Mouse (Mus musculus) neural tube, embryonic 12.5 days (tissue): ENCODE data around the gene Zbtb20. TPM values are rescaled to one million over a fixed set of nuclear protein-coding genes. Genes with fewer than 3 reads are reported as not detected.

Experiments used
- ATAC-seq: fragments of 200-750 bp; cut with Nextera tagmentation; 2 replicates; pipeline ENCODE4 v1.8.0; 2017; ENCODE audit warnings: low read depth, mild to moderate bottlenecking, moderate TSS enrichment, moderate library complexity; ENCODE audit not compliant: low FRiP score
- H3K27ac ChIP-seq: fragments of 300-500 bp; sonication (generic); 2 replicates; pipeline ENCODE4 v1.5.1; 2016
- H3K27me3 ChIP-seq: fragments of 300-500 bp; sonication (generic); replicated peaks from 2 replicates; pipeline ENCODE4 v1.6.1; 2016; ENCODE audit warnings: mild to moderate bottlenecking
- H3K36me3 ChIP-seq: fragments of 300-500 bp; sonication (generic); 2 replicates; pipeline ENCODE4 v1.6.1; 2016; ENCODE audit warnings: mild to moderate bottlenecking
- H3K4me1 ChIP-seq: fragments of 300-500 bp; sonication (generic); 2 replicates; pipeline ENCODE4 v1.6.1; 2016
- H3K4me2 ChIP-seq: fragments of 300-500 bp; sonication (generic); replicated peaks from 2 replicates; pipeline ENCODE4 v1.6.1; 2016; ENCODE audit warnings: mild to moderate bottlenecking
- H3K4me3 ChIP-seq: fragments of 300-500 bp; sonication (generic); 2 replicates; pipeline ENCODE4 v1.5.1; 2016
- H3K9ac ChIP-seq: fragments of 300-500 bp; sonication (generic); 2 replicates; pipeline ENCODE4 v1.6.1; 2016; ENCODE audit warnings: mild to moderate bottlenecking
- H3K9me3 ChIP-seq: fragments of 300-500 bp; sonication (generic); 2 replicates; pipeline ENCODE4 v1.6.1; 2016; ENCODE audit warnings: mild to moderate bottlenecking
- WGBS: fragments of 180-500 bp; shearing (Covaris S2); methylation state at CpG from one replicate; pipeline ENCODE4 v1.1.7; 2016; 5-methylcytosine and 5-hydroxymethylcytosine counted together
- polyA plus RNA-seq: library from polyadenylated mRNA; unstranded; fragments of >200 nt; fragmentation: Nextera tagmentation; extraction: Ambion mirVana; gene quantifications from 2 replicates; pipeline ENCODE4 v1.2.1, GENCODE M21; 2016

Zbtb20 gene
- polyA plus RNA-seq, 1 experiment from 2014 or later: 65.2 TPM

DNA sequence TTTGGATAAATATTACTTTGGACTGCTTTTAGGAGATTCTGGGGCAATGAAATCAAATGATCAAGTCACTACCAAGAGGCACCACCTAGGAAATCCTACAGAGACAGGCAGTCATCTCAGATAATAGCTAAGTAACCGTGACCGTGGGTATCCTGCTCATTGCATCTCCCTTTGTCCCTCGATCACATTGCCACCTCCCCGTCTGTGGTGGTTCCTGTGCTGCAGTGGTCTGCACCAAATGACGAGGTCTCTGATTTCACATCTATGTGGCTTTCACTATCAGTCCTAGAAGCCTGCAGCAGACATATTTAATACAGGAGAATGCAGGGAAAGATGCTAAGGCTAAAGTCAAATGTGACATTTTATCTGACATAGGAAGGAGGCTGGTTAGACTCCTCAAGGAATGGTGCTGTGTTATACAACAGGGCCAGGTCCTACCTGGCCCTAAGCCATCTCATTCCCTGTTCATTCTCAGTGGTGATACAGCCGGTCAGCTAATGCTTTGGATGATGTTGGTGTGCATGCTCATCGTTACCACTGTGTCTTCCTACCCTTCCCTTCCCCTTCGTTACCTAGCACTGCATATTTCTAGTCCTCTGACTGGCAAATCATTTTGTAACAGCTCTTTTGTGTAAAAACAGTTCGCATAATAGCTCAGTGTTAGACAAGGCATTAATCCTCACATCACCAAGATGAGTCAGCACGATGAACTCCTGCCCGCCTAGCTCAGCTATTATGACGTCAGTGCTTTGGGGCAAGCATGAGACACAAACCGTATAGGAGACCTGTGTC lies 588.2 kb downstream of the Zbtb20 start:
- Histone ChIP-seq H3K9ac (no peak overlapping the region), H3K4me2 (no peak overlapping the region), H3K36me3 (no peaks in the 10 kb centered on the region), H3K4me1 (peaks cover 17% of the 10 kb centered on the region), H3K27ac (no peak overlapping the region), H3K9me3 (no peaks in the 10 kb centered on the region), H3K27me3 (no peaks in the 10 kb centered on the region), H3K4me3 (no peak overlapping the region)
- 51% methylated on average over 13 of the region's 13 CpGs for WGBS
- ATAC-seq: peak; percentile 65; the same call in 1 of the 2 replicates

DNA sequence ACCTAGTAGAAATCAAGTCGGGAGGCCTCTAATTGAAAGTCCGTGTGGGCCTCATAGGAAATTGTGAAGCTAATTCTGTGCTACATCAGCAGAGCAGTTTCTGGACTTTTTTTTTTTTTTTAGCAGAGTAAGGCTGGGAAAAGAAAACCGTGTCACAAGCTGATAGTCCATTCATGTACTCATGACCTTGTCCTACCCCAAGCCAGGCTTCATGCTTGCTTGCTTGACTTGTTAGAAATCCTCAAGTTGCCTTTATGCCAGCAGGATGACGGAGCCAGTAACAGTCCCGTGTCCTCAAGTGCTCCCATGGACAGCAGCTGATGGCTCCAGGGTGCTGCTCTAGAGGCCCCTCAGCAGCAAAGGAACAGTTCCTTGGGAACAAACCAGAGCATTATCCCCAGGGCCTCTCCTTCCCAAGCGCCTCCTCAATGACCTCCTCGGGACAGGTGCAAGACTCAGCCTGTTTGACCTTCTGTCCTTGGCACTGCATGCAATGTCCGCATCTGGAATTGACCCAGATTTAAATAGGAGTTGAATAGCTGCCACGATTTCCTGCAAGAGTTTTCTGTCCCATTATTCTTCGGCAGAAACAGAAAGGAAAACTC lies 588.9 kb downstream of the Zbtb20 start:
- H3K36me3 ChIP-seq: no peaks in the 10 kb centered on the region
- H3K9ac ChIP-seq: no peak overlapping the region
- no peaks in the 10 kb centered on the region for H3K9me3 ChIP-seq
- no peaks in the 10 kb centered on the region for H3K27me3 ChIP-seq
- H3K4me3 ChIP-seq: no peak overlapping the region
- H3K4me1 ChIP-seq: peaks cover 17% of the 10 kb centered on the region
- no peak overlapping the region for H3K27ac ChIP-seq
- 69% methylated on average over 10 of the region's 10 CpGs for whole genome bisulfite sequencing
- no peak for ATAC-seq
- no peak overlapping the region for H3K4me2 ChIP-seq

DNA sequence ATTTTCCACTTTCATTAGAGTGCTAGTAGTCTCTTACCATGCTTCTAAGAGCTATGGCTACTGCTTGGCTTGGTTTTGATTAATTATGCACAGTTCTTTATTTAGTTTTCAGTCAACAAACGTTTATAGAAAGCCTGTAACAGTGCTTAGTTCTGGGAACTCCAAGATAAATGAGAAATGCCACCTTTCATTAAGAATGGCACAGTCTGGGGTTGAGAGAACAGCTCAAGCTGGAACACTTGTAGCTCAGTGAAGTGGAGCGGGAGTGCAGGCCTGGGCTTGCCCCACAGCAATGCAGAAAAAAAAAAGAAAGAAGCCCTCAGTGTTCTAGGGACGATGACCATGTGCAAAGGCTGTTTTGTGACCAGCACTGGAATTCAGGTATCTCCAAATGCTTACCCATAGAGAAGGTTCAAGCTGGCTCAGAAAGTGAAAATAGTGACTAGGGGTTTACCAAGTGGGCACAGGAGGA lies 589.7 kb downstream of the Zbtb20 start:
- no peak overlapping the region for H3K9ac ChIP-seq
- no peaks in the 10 kb centered on the region for H3K9me3 ChIP-seq
- no peaks in the 10 kb centered on the region for H3K36me3 ChIP-seq
- WGBS: 68% methylated on average over 3 of the region's 3 CpGs
- H3K27me3 ChIP-seq: no peaks in the 10 kb centered on the region
- no peak overlapping the region for H3K27ac ChIP-seq
- peaks cover 17% of the 10 kb centered on the region for H3K4me1 ChIP-seq
- H3K4me2 ChIP-seq: no peak overlapping the region
- no peak for ATAC-seq
- no peak overlapping the region for H3K4me3 ChIP-seq

DNA sequence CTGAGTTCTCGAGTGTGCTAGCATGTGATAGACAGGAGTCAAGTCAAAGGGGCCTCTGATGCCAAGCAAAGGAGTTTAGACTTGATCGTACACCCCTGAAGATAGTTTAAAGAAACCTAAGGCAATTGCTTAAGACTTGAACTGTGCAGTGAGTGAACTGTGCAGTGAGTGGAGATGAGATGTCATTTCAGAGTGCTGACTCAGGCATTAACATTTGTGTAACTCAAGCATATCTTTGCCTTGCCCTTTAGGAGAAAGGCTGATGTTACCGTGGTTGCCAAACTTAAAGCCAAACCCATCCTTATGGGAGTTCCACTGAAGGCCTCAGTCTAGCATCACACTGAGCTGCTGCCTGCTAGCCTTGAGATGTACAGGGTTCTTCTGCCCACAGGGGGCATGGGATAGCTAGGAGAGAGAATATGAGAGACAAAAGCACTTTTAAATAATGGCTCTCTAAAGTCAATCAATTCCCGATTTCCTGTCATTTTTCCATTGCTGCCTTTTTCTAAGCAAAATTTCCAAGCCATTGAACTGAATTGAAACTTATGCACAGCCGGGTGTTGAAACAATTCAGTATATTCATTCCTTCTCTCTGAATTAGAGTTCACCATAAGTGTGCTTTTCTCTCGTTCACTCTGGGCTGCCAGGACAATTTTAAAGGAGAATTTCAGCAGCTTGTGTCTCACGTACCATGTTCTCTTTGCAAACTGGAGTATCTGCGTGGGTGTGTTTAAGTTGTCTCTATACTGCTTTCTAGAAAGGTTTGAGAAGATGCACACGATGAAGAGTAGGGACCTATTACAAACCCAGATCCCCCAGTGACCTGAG lies 590.5 kb downstream of the Zbtb20 start:
- Histone ChIP-seq H3K9ac (no peak overlapping the region), H3K27me3 (no peaks in the 10 kb centered on the region), H3K9me3 (no peaks in the 10 kb centered on the region), H3K4me1 (peaks cover 17% of the 10 kb centered on the region), H3K4me2 (no peak overlapping the region), H3K36me3 (no peaks in the 10 kb centered on the region), H3K27ac (no peak overlapping the region), H3K4me3 (no peak overlapping the region)
- no peak for ATAC-seq
- 89% methylated on average over 9 of the region's 9 CpGs for WGBS

DNA sequence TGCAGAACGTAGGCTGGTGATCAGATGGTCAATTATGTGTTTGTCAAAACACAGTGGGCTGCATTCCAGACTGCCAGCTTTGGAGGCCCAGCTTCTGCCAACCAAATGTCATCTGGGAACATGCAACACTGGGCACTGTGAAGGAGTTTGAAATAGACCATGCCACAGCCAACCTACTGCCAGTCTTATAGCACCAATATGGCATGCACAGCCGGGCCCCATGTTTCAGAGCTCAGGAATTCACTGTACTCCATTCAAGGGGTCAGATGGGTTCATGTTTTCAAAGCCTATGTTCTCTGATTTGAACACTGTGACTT lies 591.0 kb downstream of the Zbtb20 start:
- Histone ChIP-seq H3K9me3 (no peaks in the 10 kb centered on the region), H3K9ac (no peak overlapping the region), H3K36me3 (no peaks in the 10 kb centered on the region), H3K4me3 (no peak overlapping the region), H3K27ac (no peak overlapping the region), H3K4me2 (no peak overlapping the region), H3K27me3 (no peaks in the 10 kb centered on the region), H3K4me1 (peaks cover 17% of the 10 kb centered on the region)
- WGBS: 84% methylated on average over 2 of the region's 2 CpGs
- no peak for ATAC-seq

DNA sequence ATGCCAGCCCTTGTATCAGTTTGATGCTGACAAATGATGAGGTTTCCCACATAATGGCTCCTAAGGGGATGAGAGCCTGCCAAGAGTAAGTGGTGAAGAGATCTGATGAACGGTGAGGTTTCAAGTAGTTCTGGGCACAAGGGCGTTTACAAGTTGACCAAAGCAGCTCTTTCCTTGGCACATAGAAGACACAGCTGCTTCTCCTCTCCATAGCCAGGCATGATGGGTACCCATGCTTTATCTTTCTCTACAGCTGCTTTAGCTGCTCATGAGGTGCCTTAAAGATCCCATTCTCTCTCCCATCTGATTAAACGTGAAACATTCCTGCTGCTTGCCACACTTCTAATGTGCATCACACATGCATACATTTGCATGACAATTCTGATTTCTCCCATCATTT lies 595.4 kb downstream of the Zbtb20 start:
- Histone ChIP-seq H3K27ac (no peak overlapping the region), H3K36me3 (no peaks in the 10 kb centered on the region), H3K4me1 (no peaks in the 10 kb centered on the region), H3K27me3 (no peaks in the 10 kb centered on the region), H3K9me3 (no peaks in the 10 kb centered on the region), H3K9ac (no peak overlapping the region), H3K4me3 (no peak overlapping the region), H3K4me2 (no peak overlapping the region)
- ATAC-seq: no peak
- 78% methylated on average over 3 of the region's 3 CpGs for WGBS

DNA sequence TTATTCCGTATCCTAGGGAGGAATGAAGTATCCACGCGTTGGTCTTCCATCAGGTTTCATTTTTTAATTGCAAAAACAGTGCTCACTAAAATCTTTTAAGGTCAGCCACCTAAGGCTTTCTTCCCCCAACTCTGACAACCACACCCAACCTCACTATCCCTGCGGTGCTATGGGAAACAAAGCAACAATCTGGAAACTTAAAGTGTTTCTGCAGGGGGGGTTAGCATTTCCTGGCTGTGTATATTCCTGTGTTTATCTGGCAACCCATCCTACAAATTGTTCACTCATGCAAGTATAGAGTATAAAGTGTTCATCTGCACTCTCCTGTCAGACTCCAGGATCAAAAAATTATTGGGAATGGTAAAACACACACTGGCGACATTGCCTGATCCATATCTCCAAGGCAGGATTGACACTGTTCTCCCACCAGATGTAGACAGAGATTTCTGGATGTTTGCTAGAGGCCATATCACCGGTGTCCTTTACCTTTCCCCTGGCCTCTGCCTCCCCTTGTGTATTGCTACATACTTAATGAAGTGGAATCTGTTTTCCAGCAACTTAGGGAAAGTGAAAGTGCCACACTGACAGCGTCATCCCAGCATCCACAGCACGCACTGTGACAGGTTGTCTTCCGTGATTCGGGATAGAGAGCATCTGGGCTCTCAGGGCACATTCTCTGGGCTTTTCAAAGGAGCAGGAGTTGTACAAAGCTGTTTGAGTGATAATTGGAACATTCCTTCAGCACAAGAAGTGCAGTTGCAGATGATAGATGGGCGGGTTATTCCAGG lies 599.5 kb downstream of the Zbtb20 start:
- no peak overlapping the region for H3K27ac ChIP-seq
- no peak overlapping the region for H3K9ac ChIP-seq
- no peak overlapping the region for H3K4me2 ChIP-seq
- no peaks in the 10 kb centered on the region for H3K27me3 ChIP-seq
- no peaks in the 10 kb centered on the region for H3K9me3 ChIP-seq
- WGBS: 89% methylated on average over 11 of the region's 11 CpGs
- no peak overlapping the region for H3K4me3 ChIP-seq
- no peaks in the 10 kb centered on the region for H3K36me3 ChIP-seq
- H3K4me1 ChIP-seq: no peaks in the 10 kb centered on the region
- no peak for ATAC-seq

DNA sequence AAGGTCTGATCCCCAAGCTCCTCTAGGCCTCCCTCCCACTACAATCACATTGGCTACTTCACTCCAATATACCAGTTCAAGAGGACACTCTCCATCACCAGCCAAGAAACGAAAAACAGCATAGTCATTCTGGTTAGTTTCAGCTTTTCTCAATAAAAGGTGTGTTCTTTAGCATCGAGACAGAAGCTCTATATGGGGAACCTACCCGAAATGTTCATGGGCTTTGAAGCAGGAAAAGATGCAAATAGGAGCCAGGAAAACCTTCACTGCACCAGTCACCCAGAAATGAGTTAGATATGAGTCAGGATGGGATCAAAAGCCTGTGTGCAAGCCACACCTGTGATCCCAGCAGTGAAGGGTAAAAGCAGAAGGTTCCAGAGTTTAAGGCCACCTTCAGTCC lies 601.2 kb downstream of the Zbtb20 start:
- Histone ChIP-seq H3K9ac (no peak overlapping the region), H3K4me2 (no peak overlapping the region), H3K27ac (no peak overlapping the region), H3K9me3 (no peaks in the 10 kb centered on the region), H3K36me3 (no peaks in the 10 kb centered on the region), H3K27me3 (no peaks in the 10 kb centered on the region), H3K4me1 (no peaks in the 10 kb centered on the region), H3K4me3 (no peak overlapping the region)
- no peak for ATAC-seq
- WGBS: 86% methylated on average over 3 of the region's 3 CpGs

DNA sequence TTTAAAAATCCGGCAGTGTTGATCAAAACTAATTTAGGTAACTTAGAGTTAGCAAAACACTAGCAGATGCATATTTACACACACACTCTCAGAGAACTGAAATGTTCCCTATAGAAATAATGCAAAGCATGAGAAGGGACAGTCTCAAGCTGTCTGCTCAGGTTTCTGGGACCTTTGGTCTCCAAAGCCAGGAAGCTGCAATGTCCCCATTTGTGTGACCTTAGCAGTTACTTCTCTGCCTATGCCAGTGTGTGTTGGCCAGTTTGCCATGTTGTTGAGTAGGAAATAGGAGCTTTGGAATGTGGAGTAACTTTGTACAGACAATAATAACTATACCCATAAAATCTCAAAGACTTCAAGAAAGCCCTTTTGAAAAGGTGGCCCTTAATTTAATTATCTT lies 602.7 kb downstream of the Zbtb20 start:
- no peak overlapping the region for H3K4me2 ChIP-seq
- WGBS: 85% methylated on average over 1 of the region's 1 CpGs
- H3K9ac ChIP-seq: no peak overlapping the region

DNA sequence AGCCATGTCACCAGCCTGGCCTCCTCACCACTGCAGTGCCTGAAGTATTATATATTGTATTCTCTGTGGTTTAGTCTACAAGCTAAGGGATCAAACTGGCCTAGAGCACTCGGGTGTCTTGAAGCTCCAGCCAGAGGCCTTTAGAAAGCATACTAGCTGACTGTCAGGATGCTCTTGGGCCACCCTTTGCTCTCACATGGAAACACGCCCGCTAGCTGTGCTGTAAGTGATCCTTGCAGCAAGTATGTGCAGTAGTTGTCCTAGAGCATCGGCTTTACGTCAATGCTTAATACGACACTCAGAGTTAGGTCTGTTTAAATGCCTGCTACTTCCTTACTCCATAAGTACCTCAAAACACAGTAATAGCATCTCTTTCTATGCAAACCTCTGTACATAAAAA lies 604.9 kb downstream of the Zbtb20 start:
- H3K9ac ChIP-seq: no peak overlapping the region

More for the DNA sequence above, 602.7 kb downstream of the Zbtb20 start:
- H3K27me3 ChIP-seq: no peaks in the 10 kb centered on the region
- H3K4me1 ChIP-seq: no peaks in the 10 kb centered on the region
- no peak for ATAC-seq
- H3K4me3 ChIP-seq: no peak overlapping the region
- H3K9me3 ChIP-seq: no peaks in the 10 kb centered on the region
- no peaks in the 10 kb centered on the region for H3K36me3 ChIP-seq
- no peak overlapping the region for H3K27ac ChIP-seq

DNA sequence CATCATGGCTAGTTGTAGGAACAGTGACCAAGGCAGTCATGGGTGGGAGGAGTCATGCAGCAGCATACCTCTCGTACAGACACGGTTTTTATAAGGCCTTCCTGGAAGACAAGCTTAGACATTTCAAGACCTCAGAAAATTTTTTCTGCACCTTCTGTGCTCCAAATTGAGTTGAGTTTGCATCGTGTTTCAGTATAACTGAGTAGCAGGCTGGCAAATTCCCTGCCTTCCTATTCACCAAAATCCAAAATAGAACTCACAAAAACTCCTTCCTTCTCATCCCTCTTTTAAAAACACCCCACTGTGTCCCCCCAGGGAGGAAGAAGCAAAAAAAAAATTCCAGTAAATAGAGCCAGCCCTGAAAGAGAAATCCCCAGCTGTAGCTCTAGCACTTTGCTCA lies 606.4 kb downstream of the Zbtb20 start:
- Histone ChIP-seq H3K4me3 (no peak overlapping the region), H3K27ac (no peak overlapping the region), H3K36me3 (no peaks in the 10 kb centered on the region), H3K9me3 (no peaks in the 10 kb centered on the region), H3K9ac (no peak overlapping the region), H3K4me1 (no peaks in the 10 kb centered on the region), H3K27me3 (no peaks in the 10 kb centered on the region), H3K4me2 (no peak overlapping the region)
- ATAC-seq: no peak
- WGBS: 75% methylated on average over 3 of the region's 3 CpGs

More for the DNA sequence above, 604.9 kb downstream of the Zbtb20 start:
- 88% methylated on average over 6 of the region's 6 CpGs for WGBS
- H3K36me3 ChIP-seq: no peaks in the 10 kb centered on the region
- no peak for ATAC-seq
- H3K9me3 ChIP-seq: no peaks in the 10 kb centered on the region
- H3K27ac ChIP-seq: no peak overlapping the region
- no peak overlapping the region for H3K4me3 ChIP-seq
- H3K4me2 ChIP-seq: no peak overlapping the region
- H3K4me1 ChIP-seq: no peaks in the 10 kb centered on the region
- no peaks in the 10 kb centered on the region for H3K27me3 ChIP-seq

DNA sequence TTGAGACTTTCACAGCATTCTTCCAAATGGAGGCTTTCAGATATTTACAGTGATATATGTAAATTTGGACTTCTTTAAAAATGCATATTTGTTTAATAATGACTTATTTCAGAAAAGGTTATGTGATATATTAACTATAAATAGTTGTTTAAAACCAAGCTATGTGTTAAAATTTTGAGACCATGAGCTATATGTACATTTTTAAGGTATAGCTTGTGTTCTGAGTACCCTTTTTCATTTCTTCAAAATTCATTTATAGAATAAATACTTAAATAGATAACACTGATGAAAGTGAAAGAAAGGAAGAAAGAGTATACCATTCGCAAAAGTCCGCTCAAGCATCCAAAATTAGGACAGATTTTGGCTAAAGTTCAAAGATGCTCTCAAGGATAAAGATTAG lies 607.1 kb downstream of the Zbtb20 start:
- no peaks in the 10 kb centered on the region for H3K9me3 ChIP-seq
- no peak overlapping the region for H3K4me3 ChIP-seq
- H3K27me3 ChIP-seq: no peaks in the 10 kb centered on the region
- H3K4me1 ChIP-seq: no peaks in the 10 kb centered on the region
- 97% methylated on average over 2 of the region's 2 CpGs for WGBS
- no peak for ATAC-seq
- H3K36me3 ChIP-seq: no peaks in the 10 kb centered on the region
- no peak overlapping the region for H3K4me2 ChIP-seq
- no peak overlapping the region for H3K27ac ChIP-seq
- no peak overlapping the region for H3K9ac ChIP-seq
